ENCODE assay signal across 14 mouse cellular contexts in the genomic region with DNA sequence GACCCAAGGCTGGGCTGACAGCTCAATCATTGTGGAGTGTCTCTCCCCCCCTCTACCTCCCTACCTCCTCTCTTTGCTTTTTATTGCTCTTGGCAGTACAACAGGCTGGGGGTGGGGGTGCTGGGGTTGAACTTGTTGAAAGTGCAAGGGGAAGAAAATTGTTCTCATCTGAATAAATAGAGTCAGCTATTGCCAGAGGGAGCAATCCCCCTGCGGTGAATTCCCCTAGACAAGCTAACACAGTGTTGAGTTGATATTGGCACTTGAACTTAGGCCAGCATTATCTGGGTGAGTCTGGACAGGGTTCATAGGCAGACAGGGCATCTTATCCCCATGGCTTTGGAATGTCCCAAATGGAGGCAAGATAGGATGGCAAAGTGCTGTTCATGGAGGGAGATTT.
DNase-seq lines count a peak whose midpoint lies in the region; ATAC-seq and TF ChIP-seq lines count a peak whose summit lies in the region.
"Had no signal": no experiment of that assay in that cellular context is flagged by ENCODE, and none has a peak within 500 bp of the region (broad histone marks: within the 10 kb centered on the region; RNA-seq: fewer than 3 reads in every experiment).

No protein-coding gene starts in this region.

- TF ChIP-seq EP300 in lung, postnatal 0 days (IDR thresholded peaks at IDR 0.05), result no peak

- no peaks in the 10 kb centered on the region for H3K36me3 ChIP-seq in midbrain, postnatal 0 days (ENCODE audit: insufficient read depth, low read length)
- H3K36me3 ChIP-seq in midbrain, embryonic 15.5 days (replicated peaks), result no peaks in the 10 kb centered on the region
- no peaks in the 10 kb centered on the region for H3K36me3 ChIP-seq in heart, embryonic 10.5 days
- no peaks in the 10 kb centered on the region for H3K36me3 ChIP-seq in lung, postnatal 0 days (ENCODE audit: insufficient read depth, low read length)
- H3K36me3 ChIP-seq: limb, embryonic 10.5 days; liver, embryonic 15.5 days had no signal

- no peaks in the 10 kb centered on the region for H3K4me1 ChIP-seq in midbrain, postnatal 0 days (ENCODE audit: insufficient read depth, low read length)
- H3K4me1 ChIP-seq in midbrain, embryonic 15.5 days, result no peaks in the 10 kb centered on the region
- peaks cover 8% of the 10 kb centered on the region; the same call in 1 of the 2 replicates for H3K4me1 ChIP-seq in heart, embryonic 10.5 days
- no peaks in the 10 kb centered on the region for H3K4me1 ChIP-seq in lung, postnatal 0 days (ENCODE audit: insufficient read depth, low read depth, low read length)
- H3K4me1 ChIP-seq: liver, embryonic 15.5 days had no signal

- no peak overlapping the region for H3K9ac ChIP-seq in midbrain, postnatal 0 days (replicated peaks; ENCODE audit: low read length, poor library complexity, severe bottlenecking)
- H3K9ac ChIP-seq in midbrain, embryonic 15.5 days, result no peak overlapping the region
- H3K9ac ChIP-seq in lung, postnatal 0 days (replicated peaks; ENCODE audit: low read depth), result no peak overlapping the region
- H3K9ac ChIP-seq: forebrain, postnatal 0 days; liver, embryonic 15.5 days had no signal

- no peak overlapping the region for H3K4me3 ChIP-seq in midbrain, postnatal 0 days (ENCODE audit: low read depth, low read length)
- H3K4me3 ChIP-seq in midbrain, embryonic 15.5 days, result no peak overlapping the region
- H3K4me3 ChIP-seq in heart, embryonic 10.5 days, result no peak overlapping the region
- no peak overlapping the region for H3K4me3 ChIP-seq in lung, postnatal 0 days (ENCODE audit: low read depth, low read length)
- H3K4me3 ChIP-seq: limb, embryonic 10.5 days; liver, embryonic 15.5 days; myocyte had no signal

- no peak overlapping the region for H3K27ac ChIP-seq in midbrain, postnatal 0 days (ENCODE audit: low read depth, low read length)
- no peak overlapping the region for H3K27ac ChIP-seq in midbrain, embryonic 15.5 days
- H3K27ac ChIP-seq in heart, embryonic 10.5 days, result no peak overlapping the region
- no peak overlapping the region for H3K27ac ChIP-seq in lung, postnatal 0 days (ENCODE audit: low read length)
- H3K27ac ChIP-seq: limb, embryonic 10.5 days; liver, embryonic 15.5 days had no signal

- DNase-seq in frontal cortex, postnatal 10 days (ENCODE audit: low spot score in 2 of 2), result peak; percentile 8 to 12
- DNase-seq in midbrain, postnatal 0 days (ENCODE audit: low spot score), result peak; percentile 25
- DNase-seq in heart, embryonic 10.5 days (ENCODE audit: low spot score), result peak; percentile 70
- peak; percentile 35 for DNase-seq in heart, postnatal 25 days (ENCODE audit: low spot score)
- no peak for DNase-seq in lung, postnatal 0 days (ENCODE audit: low spot score)
- no peak for DNase-seq in adrenal gland, postnatal 4 days (ENCODE audit: low spot score in 2 of 2)
- DNase-seq: forebrain, postnatal 0 days; kidney, adult 9 months; kidney, postnatal 4 days had no signal

- no peak for TF ChIP-seq CTCF in midbrain, postnatal 0 days (IDR thresholded peaks at IDR 0.05)
- TF ChIP-seq CTCF in lung, postnatal 0 days (IDR thresholded peaks at IDR 0.05), result no peak

- intact Hi-C loops in heart, postnatal 25 days (cut with DNase I), result no loop called here

- no peak for ATAC-seq in frontal cortex, adult (ENCODE audit: low TSS enrichment)
- no peak for ATAC-seq in midbrain, postnatal 0 days (ENCODE audit: low FRiP score)
- ATAC-seq in midbrain, embryonic 15.5 days (replicated peaks), result no peak
- no peak for ATAC-seq in lung, postnatal 0 days
- ATAC-seq: forebrain, postnatal 0 days had no signal

- H3K27me3 ChIP-seq in midbrain, postnatal 0 days (ENCODE audit: insufficient read depth, low read length), result no peaks in the 10 kb centered on the region
- H3K27me3 ChIP-seq in midbrain, embryonic 15.5 days (replicated peaks), result no peaks in the 10 kb centered on the region
- H3K27me3 ChIP-seq in heart, embryonic 10.5 days (ENCODE audit: insufficient read depth, poor library complexity, severe bottlenecking), result no peaks in the 10 kb centered on the region
- no peaks in the 10 kb centered on the region for H3K27me3 ChIP-seq in lung, postnatal 0 days (replicated peaks; ENCODE audit: insufficient read depth, low read length)
- H3K27me3 ChIP-seq: liver, embryonic 15.5 days had no signal

- H3K9me3 ChIP-seq in midbrain, postnatal 0 days (ENCODE audit: low read length), result no peaks in the 10 kb centered on the region
- no peaks in the 10 kb centered on the region for H3K9me3 ChIP-seq in midbrain, embryonic 15.5 days
- H3K9me3 ChIP-seq in heart, embryonic 10.5 days, result no peaks in the 10 kb centered on the region
- no peaks in the 10 kb centered on the region for H3K9me3 ChIP-seq in lung, postnatal 0 days (ENCODE audit: low read length)
- H3K9me3 ChIP-seq: limb, embryonic 10.5 days; liver, embryonic 15.5 days had no signal

- WGBS in midbrain, postnatal 0 days, result 88% methylated on average over 1 of the region's 1 CpGs
- WGBS in midbrain, embryonic 15.5 days, result 88% methylated on average over 1 of the region's 1 CpGs
- WGBS in heart, embryonic 10.5 days, result 53% methylated on average over 1 of the region's 1 CpGs
- 93% methylated on average over 1 of the region's 1 CpGs for WGBS in lung, postnatal 0 days

- H3K4me2 ChIP-seq in midbrain, postnatal 0 days (ENCODE audit: low read depth, low read length, poor library complexity, severe bottlenecking), result no peak overlapping the region
- H3K4me2 ChIP-seq in midbrain, embryonic 15.5 days, result no peak overlapping the region
- H3K4me2 ChIP-seq in lung, postnatal 0 days (replicated peaks; ENCODE audit: low read depth, low read length), result no peak overlapping the region
- H3K4me2 ChIP-seq: liver, embryonic 15.5 days had no signal

Comparison
In these comparisons a context has a peak if more than half of its experiments do, and no peak if none do; other contexts are left out.
1. DNase-seq: peak in frontal cortex, postnatal 10 days (2 of 2), midbrain, postnatal 0 days (single experiment), heart, embryonic 10.5 days (single experiment) and heart, postnatal 25 days (single experiment); none in lung, postnatal 0 days (single experiment) and adrenal gland, postnatal 4 days (0 of 2).